Mouse (Mus musculus) embryonic facial prominence, embryonic 11.5 days (tissue): ENCODE data around the gene Auts2. TPM values are rescaled to one million over a fixed set of nuclear protein-coding genes. Genes with fewer than 3 reads are reported as not detected.

Experiments used
- ATAC-seq: fragments of 200-750 bp; cut with Nextera tagmentation; replicated peaks from 2 replicates; pipeline ENCODE4 v1.8.0; 2017; ENCODE audit warnings: low read depth; ENCODE audit not compliant: insufficient number of reproducible peaks, low FRiP score, low TSS enrichment
- DNase-seq: peaks from one replicate; pipeline ENCODE4 v3.0.0-alpha.2; 2015; ENCODE audit warnings: low spot score
- H3K27ac ChIP-seq: fragments of 300-500 bp; sonication (generic); replicated peaks from 2 replicates; pipeline ENCODE4 v1.5.1; 2014; ENCODE audit warnings: mild to moderate bottlenecking, low read depth, low read length, control low read depth
- H3K27me3 ChIP-seq: fragments of 300-500 bp; sonication (generic); 2 replicates; pipeline ENCODE4 v1.6.1; 2014; ENCODE audit warnings: mild to moderate bottlenecking, low read length, moderate library complexity, mixed read lengths; ENCODE audit not compliant: control insufficient read depth, insufficient read depth
- H3K36me3 ChIP-seq: fragments of 300-500 bp; sonication (generic); replicated peaks from 2 replicates; pipeline ENCODE4 v1.6.1; 2014; ENCODE audit warnings: low read depth, mild to moderate bottlenecking, low read length, moderate library complexity, mixed read lengths; ENCODE audit not compliant: control insufficient read depth, insufficient read depth
- H3K4me1 ChIP-seq: fragments of 300-500 bp; sonication (generic); 2 replicates; pipeline ENCODE4 v1.6.1; 2014; ENCODE audit warnings: low read length, mixed read lengths; ENCODE audit not compliant: control insufficient read depth, insufficient read depth
- H3K4me2 ChIP-seq: fragments of 300-500 bp; sonication (generic); 2 replicates; pipeline ENCODE4 v1.6.1; 2014; ENCODE audit warnings: low read depth, mild to moderate bottlenecking, control low read depth, low read length, moderate library complexity
- H3K4me3 ChIP-seq: fragments of 300-500 bp; sonication (generic); 2 replicates; pipeline ENCODE4 v1.5.1; 2014; ENCODE audit warnings: low read depth, low read length, control low read depth
- H3K9ac ChIP-seq: fragments of 300-500 bp; sonication (generic); replicated peaks from 2 replicates; pipeline ENCODE4 v1.6.1; 2014; ENCODE audit warnings: mild to moderate bottlenecking, control low read depth, low read length
- H3K9me3 ChIP-seq: fragments of 300-500 bp; sonication (generic); replicated peaks from 2 replicates; pipeline ENCODE4 v1.6.1; 2016; ENCODE audit warnings: mild to moderate bottlenecking, low read length, inconsistent platforms, mixed read lengths; ENCODE audit not compliant: control insufficient read depth
- WGBS: fragments of 180-500 bp; shearing (Covaris S2); extraction: QIAGEN DNeasy Blood & Tissue Kit; methylation state at CpG from one replicate; pipeline ENCODE4 v1.1.7; 2014; 5-methylcytosine and 5-hydroxymethylcytosine counted together
- polyA plus RNA-seq: library from polyadenylated mRNA; unstranded; fragments of >200 nt; fragmentation: Nextera tagmentation; extraction: Ambion mirVana; gene quantifications from 2 replicates; pipeline ENCODE4 v1.2.1, GENCODE M21; 2014

Auts2 gene
- polyA plus RNA-seq, 1 experiment from 2014 or later = 30.5 TPM

GRCm38 (mm10) chr5:132442948-132443347 is 100.2 kb downstream of the Auts2 start:
- Histone ChIP-seq H3K36me3 (no peaks in the 10 kb centered on the region), H3K4me1 (no peaks in the 10 kb centered on the region), H3K4me2 (no peak overlapping the region), H3K9me3 (no peaks in the 10 kb centered on the region), H3K9ac (no peak overlapping the region), H3K27ac (no peak overlapping the region), H3K27me3 (no peaks in the 10 kb centered on the region), H3K4me3 (no peak overlapping the region)
- no peak for ATAC-seq
- WGBS = 87% methylated on average over 4 of the region's 4 CpGs
- DNase-seq = no peak

GRCm38 (mm10) chr5:132438414-132438813 is 104.7 kb downstream of the Auts2 start:
- ATAC-seq (no peak), DNase-seq (no peak)
- H3K9me3 ChIP-seq = no peaks in the 10 kb centered on the region
- H3K4me3 ChIP-seq = no peak overlapping the region
- H3K4me2 ChIP-seq = no peak overlapping the region
- no peak overlapping the region for H3K9ac ChIP-seq
- H3K27me3 ChIP-seq = no peaks in the 10 kb centered on the region
- H3K4me1 ChIP-seq = no peaks in the 10 kb centered on the region
- H3K36me3 ChIP-seq = no peaks in the 10 kb centered on the region
- no peak overlapping the region for H3K27ac ChIP-seq
- WGBS = 44% methylated on average over 4 of the region's 4 CpGs

GRCm38 (mm10) chr5:132437994-132438393 is 105.2 kb downstream of the Auts2 start:
- Histone ChIP-seq H3K4me3 (no peak overlapping the region), H3K9me3 (no peaks in the 10 kb centered on the region), H3K27ac (no peak overlapping the region), H3K27me3 (no peaks in the 10 kb centered on the region), H3K4me2 (no peak overlapping the region), H3K4me1 (no peaks in the 10 kb centered on the region), H3K36me3 (no peaks in the 10 kb centered on the region), H3K9ac (no peak overlapping the region)
- 68% methylated on average over 8 of the region's 8 CpGs for WGBS
- DNase-seq (no peak), ATAC-seq (no peak)

- WGBS = 93% methylated on average over 8 of the region's 8 CpGs
Measured at GRCm38 (mm10) chr5:132437478-132437877, 105.7 kb downstream of the Auts2 start.

GRCm38 (mm10) chr5:132436901-132437300 is 106.2 kb downstream of the Auts2 start:
- Histone ChIP-seq H3K36me3 (no peaks in the 10 kb centered on the region), H3K4me2 (no peak overlapping the region), H3K9ac (no peak overlapping the region), H3K4me3 (no peak overlapping the region), H3K9me3 (no peaks in the 10 kb centered on the region), H3K27ac (no peak overlapping the region), H3K27me3 (no peaks in the 10 kb centered on the region), H3K4me1 (no peaks in the 10 kb centered on the region)
- ATAC-seq (no peak), DNase-seq (no peak)
- WGBS = 79% methylated on average over 1 of the region's 1 CpGs

More at GRCm38 (mm10) chr5:132437478-132437877, 105.7 kb downstream of the Auts2 start:
- DNase-seq = no peak
- Histone ChIP-seq H3K4me1 (no peaks in the 10 kb centered on the region), H3K4me2 (no peak overlapping the region), H3K36me3 (no peaks in the 10 kb centered on the region), H3K27me3 (no peaks in the 10 kb centered on the region), H3K9me3 (no peaks in the 10 kb centered on the region), H3K9ac (no peak overlapping the region), H3K4me3 (no peak overlapping the region), H3K27ac (no peak overlapping the region)
- no peak for ATAC-seq

- WGBS = 94% methylated on average over 2 of the region's 2 CpGs
Measured at GRCm38 (mm10) chr5:132436473-132436872, 106.7 kb downstream of the Auts2 start.

GRCm38 (mm10) chr5:132435401-132435800 is 107.7 kb downstream of the Auts2 start:
- Histone ChIP-seq H3K36me3 (no peaks in the 10 kb centered on the region), H3K4me1 (no peaks in the 10 kb centered on the region), H3K27ac (no peak overlapping the region), H3K4me3 (no peak overlapping the region), H3K9ac (no peak overlapping the region), H3K4me2 (no peak overlapping the region), H3K27me3 (no peaks in the 10 kb centered on the region), H3K9me3 (no peaks in the 10 kb centered on the region)
- WGBS = 78% methylated on average over 5 of the region's 5 CpGs
- no peak for ATAC-seq
- DNase-seq = no peak

More at GRCm38 (mm10) chr5:132436473-132436872, 106.7 kb downstream of the Auts2 start:
- Histone ChIP-seq H3K27me3 (no peaks in the 10 kb centered on the region), H3K4me2 (no peak overlapping the region), H3K4me3 (no peak overlapping the region), H3K36me3 (no peaks in the 10 kb centered on the region), H3K4me1 (no peaks in the 10 kb centered on the region), H3K27ac (no peak overlapping the region), H3K9me3 (no peaks in the 10 kb centered on the region), H3K9ac (no peak overlapping the region)
- ATAC-seq = no peak
- no peak for DNase-seq

- ATAC-seq = no peak
- 82% methylated on average over 6 of the region's 6 CpGs for WGBS
Measured at GRCm38 (mm10) chr5:132433377-132434115, 109.6 kb downstream of the Auts2 start.

More at GRCm38 (mm10) chr5:132433377-132434115, 109.6 kb downstream of the Auts2 start:
- no peak for DNase-seq
- H3K9ac ChIP-seq = no peak overlapping the region
- no peak overlapping the region for H3K4me2 ChIP-seq
- no peak overlapping the region for H3K4me3 ChIP-seq
- no peaks in the 10 kb centered on the region for H3K27me3 ChIP-seq
- H3K4me1 ChIP-seq = no peaks in the 10 kb centered on the region
- H3K27ac ChIP-seq = no peak overlapping the region
- no peaks in the 10 kb centered on the region for H3K9me3 ChIP-seq
- H3K36me3 ChIP-seq = no peaks in the 10 kb centered on the region
